Mouse (Mus musculus) gastrocnemius, postnatal 25 days (tissue): ENCODE results near the gene Kirrel3. TPM values are rescaled to one million over a fixed set of nuclear protein-coding genes. Genes with fewer than 3 reads are reported as not detected.
A peak's percentile ranks its signal among the peaks of the same experiment; 100 is the strongest.

Source experiments
- DNase-seq: peaks from one replicate; pipeline ENCODE4 v3.0.0; 2022
- total RNA-seq, 2 experiments: library from RNA; stranded (reverse); gene quantifications; 1 replicate in 1 of 2; 2 replicates in 1 of 2; pipeline ENCODE4 v1.2.3; 2021

The Kirrel3 gene
- total RNA-seq, 2 experiments from 2014 or later = 0.59 to 1.1 TPM

DNA sequence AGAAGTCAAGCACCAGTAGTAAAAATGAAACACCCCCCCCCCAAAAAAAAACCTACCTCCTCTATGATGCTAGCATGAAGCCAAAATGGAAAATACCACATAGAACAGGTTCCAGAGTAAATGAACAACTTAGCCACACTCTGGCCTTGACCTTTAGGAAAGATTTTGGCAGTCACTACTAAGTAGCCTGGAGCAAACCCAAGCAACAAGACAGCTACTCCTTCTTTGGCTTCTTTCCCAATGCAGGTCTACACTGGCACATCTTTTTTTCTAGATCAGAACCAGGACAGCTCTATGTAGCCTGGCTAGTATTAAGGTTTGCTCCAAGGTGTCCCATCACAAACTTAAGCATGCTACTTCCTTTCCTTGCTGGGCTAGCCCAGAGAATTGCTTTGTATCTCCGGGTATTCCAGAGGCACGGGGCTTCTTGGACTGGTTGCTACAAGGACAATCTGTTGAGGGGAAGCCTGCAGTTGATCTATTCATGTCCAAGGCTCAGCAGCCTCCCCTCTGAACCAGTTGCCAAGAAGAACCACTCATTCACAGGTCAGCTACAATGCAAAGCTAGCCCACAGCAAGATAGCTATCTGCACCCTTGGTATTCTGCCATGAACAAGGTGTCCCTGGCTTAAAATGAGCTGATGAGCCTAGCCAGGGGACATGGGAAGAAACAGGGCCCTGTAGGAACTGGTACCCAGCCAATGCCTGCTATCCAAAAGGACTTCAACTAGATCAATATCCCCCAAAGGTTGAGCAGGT is 573.1 kb downstream of the Kirrel3 start:
- peak; percentile 37 for DNase-seq

DNA sequence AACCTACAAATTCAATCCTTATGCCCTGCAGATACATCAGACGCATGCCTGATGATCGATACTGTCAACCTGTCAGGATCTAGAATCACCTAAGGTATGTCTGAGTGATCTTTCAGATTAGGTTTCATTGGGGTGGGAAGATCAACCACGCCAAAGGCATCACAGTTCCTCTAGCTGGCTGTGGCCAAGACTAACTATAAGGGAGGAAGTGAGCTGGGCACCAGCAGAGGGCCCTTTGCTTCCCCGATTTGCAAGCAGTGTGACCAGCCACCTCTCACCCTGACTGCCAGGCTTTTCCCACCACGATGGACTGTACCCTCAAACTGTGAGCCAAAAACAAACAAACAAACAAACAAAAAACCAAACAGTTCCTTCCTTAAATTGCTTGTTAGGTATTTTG is 574.2 kb downstream of the Kirrel3 start:
- DNase-seq = no peak

DNA sequence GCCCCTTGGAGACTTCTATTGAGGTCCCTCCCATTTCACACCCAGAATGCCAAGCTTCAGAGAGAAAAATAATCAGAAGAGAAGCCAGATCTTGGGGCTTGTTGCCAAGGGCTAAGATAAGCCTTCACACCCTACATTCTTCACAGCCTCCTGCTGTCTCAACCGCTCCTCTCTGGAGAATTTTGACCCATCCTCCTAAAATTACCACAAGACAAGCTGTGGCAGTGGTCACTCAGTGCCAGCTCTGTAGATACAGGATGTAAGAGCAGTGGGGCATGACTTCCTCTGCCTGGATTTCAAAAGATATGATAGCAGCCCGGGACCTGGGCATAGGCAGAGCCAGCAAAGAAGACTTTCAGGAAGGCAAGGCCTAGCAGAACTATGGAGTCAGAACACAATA is 575.8 kb downstream of the Kirrel3 start:
- no peak for DNase-seq
